Mouse (Mus musculus) small intestine, adult 2 months (tissue): Measurements from ENCODE around the gene Repin1.

Source experiments
- CTCF ChIP-seq: fragments of 200-500 bp; IDR thresholded peaks from 2 replicates; pipeline ENCODE4 v1.5.1; 2012; ENCODE audit warnings: low read depth, mild to moderate bottlenecking, control low read depth, inconsistent platforms, low read length, moderate library complexity, mixed read lengths; ENCODE audit not compliant: insufficient replicate concordance, insufficient read length; ENCODE audit errors: extremely low read depth
- POLR2A ChIP-seq: fragments of 200-500 bp; IDR thresholded peaks from 2 replicates; pipeline ENCODE4 v1.6.1; 2012; ENCODE audit warnings: low read depth, mild to moderate bottlenecking, control low read depth, inconsistent platforms, low read length, moderate library complexity

DNA sequence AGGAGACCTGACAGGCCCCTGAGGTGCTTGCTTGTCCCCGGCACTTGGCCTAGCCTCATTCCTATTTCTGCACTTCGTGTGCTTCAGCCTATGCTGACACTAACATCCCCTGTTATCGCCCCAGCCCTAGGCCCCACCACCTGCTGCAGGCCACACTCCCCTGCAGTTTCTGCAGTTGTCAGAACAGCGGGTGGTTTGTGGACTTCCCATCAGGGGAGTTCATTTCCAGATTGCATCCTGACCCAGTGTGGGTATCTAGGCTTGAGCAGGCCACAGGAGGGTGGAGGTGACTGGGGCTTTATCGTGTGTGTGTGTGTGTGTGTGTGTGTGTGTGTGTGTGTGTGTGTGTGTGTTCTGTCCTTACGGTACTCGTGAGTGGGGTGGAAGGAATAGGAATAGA lies 15.8 kb downstream of the Repin1 start:
- TF ChIP-seq CTCF: no peak
- TF ChIP-seq POLR2A: no peak
